Comparison of ENCODE assay signal across 9 mouse cellular contexts in the genomic region with DNA sequence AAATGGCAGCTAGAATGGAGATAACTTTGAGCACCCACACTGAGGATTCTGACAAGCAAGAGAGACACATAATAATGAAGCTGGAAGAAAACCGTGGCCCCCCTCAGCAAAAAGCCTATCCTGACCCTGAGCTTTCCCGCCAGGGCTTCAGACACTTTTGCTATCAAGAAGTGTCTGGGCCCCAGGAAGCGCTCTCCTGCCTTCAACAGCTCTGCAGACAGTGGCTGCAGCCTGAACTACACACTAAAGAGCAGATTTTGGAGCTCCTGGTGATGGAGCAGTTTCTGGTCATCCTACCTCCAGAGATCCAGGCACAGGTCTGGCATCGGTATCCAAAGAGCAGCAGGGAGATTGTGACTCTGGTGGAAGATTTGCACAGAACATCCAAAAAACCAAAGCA. TPM values are rescaled to one million over a fixed set of nuclear protein-coding genes. Genes with fewer than 3 reads are reported as not detected.
A peak's percentile ranks its signal among the peaks of the same experiment; 100 is the strongest.
DNase-seq lines count a peak whose midpoint lies in the region; ATAC-seq and TF ChIP-seq lines count a peak whose summit lies in the region.
"Had no signal": no experiment of that assay in that cellular context is flagged by ENCODE, and none has a peak within 500 bp of the region (broad histone marks: within the 10 kb centered on the region; RNA-seq: fewer than 3 reads in every experiment).

No protein-coding gene starts in this region.

- no peaks in the 10 kb centered on the region for H3K27me3 ChIP-seq in embryonic facial prominence, embryonic 10.5 days (replicated peaks; ENCODE audit: low read depth, poor library complexity, severe bottlenecking)
- no peaks in the 10 kb centered on the region for H3K27me3 ChIP-seq in hindbrain, embryonic 15.5 days
- no peaks in the 10 kb centered on the region for H3K27me3 ChIP-seq in midbrain, embryonic 16.5 days (ENCODE audit: control insufficient read depth, insufficient read depth, low read depth, low read length)

- H3K4me3 ChIP-seq in layer of hippocampus, adult 2 months = peak overlapping the region; percentile 61
- H3K4me3 ChIP-seq in embryonic facial prominence, embryonic 10.5 days = peak overlapping the region; percentile 76
- peak overlapping the region; percentile 77 for H3K4me3 ChIP-seq in hindbrain, embryonic 15.5 days
- H3K4me3 ChIP-seq in midbrain, embryonic 16.5 days (ENCODE audit: low read depth, low read length) = peak overlapping the region; percentile 61

- peak overlapping the region; percentile 65 for H3K4me2 ChIP-seq in hindbrain, embryonic 15.5 days
- H3K4me2 ChIP-seq in midbrain, embryonic 16.5 days (ENCODE audit: low read length) = peak overlapping the region; percentile 71

- no peaks in the 10 kb centered on the region for H3K36me3 ChIP-seq in embryonic facial prominence, embryonic 10.5 days (replicated peaks)
- H3K36me3 ChIP-seq in hindbrain, embryonic 15.5 days = no peaks in the 10 kb centered on the region
- no peaks in the 10 kb centered on the region for H3K36me3 ChIP-seq in midbrain, embryonic 16.5 days (ENCODE audit: control insufficient read depth, insufficient read depth, low read length)

- H3K27ac ChIP-seq in layer of hippocampus, adult 2 months = peak overlapping the region; percentile 95
- H3K27ac ChIP-seq in embryonic facial prominence, embryonic 10.5 days (replicated peaks) = no peak overlapping the region
- no peak overlapping the region; the same call in 1 of the 2 replicates for H3K27ac ChIP-seq in hindbrain, embryonic 15.5 days (replicated peaks)
- H3K27ac ChIP-seq in midbrain, embryonic 16.5 days (ENCODE audit: low read length) = no peak overlapping the region

- no peak for ATAC-seq in hindbrain, embryonic 15.5 days (ENCODE audit: low FRiP score, low read depth)
- no peak for ATAC-seq in midbrain, embryonic 16.5 days

- TF ChIP-seq CTCF in layer of hippocampus, adult 2 months (conservative IDR thresholded peaks at IDR 0.05) = no peak

- H3K4me1 ChIP-seq in embryonic facial prominence, embryonic 10.5 days = peaks cover 10% of the 10 kb centered on the region
- peaks cover 13% of the 10 kb centered on the region for H3K4me1 ChIP-seq in hindbrain, embryonic 15.5 days (replicated peaks)
- H3K4me1 ChIP-seq in midbrain, embryonic 16.5 days (ENCODE audit: control insufficient read depth, insufficient read depth, low read length) = peaks cover 7% of the 10 kb centered on the region

- no peaks in the 10 kb centered on the region for H3K9me3 ChIP-seq in embryonic facial prominence, embryonic 10.5 days
- no peaks in the 10 kb centered on the region for H3K9me3 ChIP-seq in hindbrain, embryonic 15.5 days
- no peaks in the 10 kb centered on the region for H3K9me3 ChIP-seq in midbrain, embryonic 16.5 days (replicated peaks; ENCODE audit: control insufficient read depth, low read length, poor library complexity, severe bottlenecking)

- no peak for DNase-seq in layer of hippocampus, adult 2 months (ENCODE audit: low spot score in 2 of 2)
- DNase-seq in layer of hippocampus, adult 18-20 months (ENCODE audit: low spot score in 2 of 2) = no peak
- DNase-seq in embryonic facial prominence, embryonic 10.5 days (ENCODE audit: low spot score) = no peak
- DNase-seq in layer of hippocampus, adult 9-11 months = no peak
- DNase-seq in T-cell, adult 2 months (ENCODE audit: low spot score) = no peak
- no peak for DNase-seq in testis, postnatal 14 days (ENCODE audit: low spot score)

- WGBS in embryonic facial prominence, embryonic 10.5 days = 63% methylated on average over 4 of the region's 4 CpGs
- 68% methylated on average over 4 of the region's 4 CpGs for WGBS in hindbrain, embryonic 15.5 days
- WGBS in midbrain, embryonic 16.5 days = 66% methylated on average over 4 of the region's 4 CpGs

- peak overlapping the region; percentile 69 for H3K9ac ChIP-seq in hindbrain, embryonic 15.5 days
- peak overlapping the region; percentile 76 for H3K9ac ChIP-seq in midbrain, embryonic 16.5 days (ENCODE audit: low read depth, low read length)

RNA-seq across cellular contexts. Expression of a gene that starts 0.8 kb away (rescaled TPM):
- 1 to 10 TPM; 4.8 to 5.3 TPM for total RNA-seq in layer of hippocampus, adult 2 months (2021)
- 1 to 10 TPM; 4.3 to 4.7 TPM for total RNA-seq in layer of hippocampus, adult 18-20 months (2021)
- 0.82 and 1.1 TPM in 2 replicates for polyA plus RNA-seq in embryonic facial prominence, embryonic 10.5 days (2016; fragmentation: Nextera tagmentation; extraction: Ambion mirVana)
- 2.3 and 2.8 TPM in 2 replicates for polyA plus RNA-seq in hindbrain, embryonic 15.5 days (2015; fragmentation: Nextera tagmentation; extraction: Ambion mirVana)
- 3.8 and 3.9 TPM in 2 replicates for polyA plus RNA-seq in midbrain, embryonic 16.5 days (2015; fragmentation: Nextera tagmentation; extraction: Ambion mirVana)

RNA-seq across cellular contexts. Expression of a gene that starts 17.2 kb away (rescaled TPM):
- total RNA-seq in layer of hippocampus, adult 2 months (2021) = not detected
- total RNA-seq in layer of hippocampus, adult 18-20 months (2021) = not detected
- 0.31 TPM in 1 of 2 replicates, not detected in the other for polyA plus RNA-seq in embryonic facial prominence, embryonic 10.5 days (2016; fragmentation: Nextera tagmentation; extraction: Ambion mirVana)
- not detected in 2 replicates for polyA plus RNA-seq in hindbrain, embryonic 15.5 days (2015; fragmentation: Nextera tagmentation; extraction: Ambion mirVana)
- polyA plus RNA-seq in midbrain, embryonic 16.5 days (2015; fragmentation: Nextera tagmentation; extraction: Ambion mirVana) = not detected in 2 replicates
- total RNA-seq: common myeloid progenitor, adult 5-6 weeks had no signal

RNA-seq across cellular contexts. Expression of a gene that starts 24.3 kb away (rescaled TPM):
- 10 to 100 TPM; 89.3 to 95.2 TPM for total RNA-seq in layer of hippocampus, adult 2 months (2021)
- 10 to 100 TPM; 86.7 to 91.4 TPM for total RNA-seq in layer of hippocampus, adult 18-20 months (2021)
- 54.4 and 56.4 TPM in 2 replicates for polyA plus RNA-seq in embryonic facial prominence, embryonic 10.5 days (2016; fragmentation: Nextera tagmentation; extraction: Ambion mirVana)
- 93.0 and 102 TPM in 2 replicates for polyA plus RNA-seq in hindbrain, embryonic 15.5 days (2015; fragmentation: Nextera tagmentation; extraction: Ambion mirVana)
- 98.6 and 110 TPM in 2 replicates for polyA plus RNA-seq in midbrain, embryonic 16.5 days (2015; fragmentation: Nextera tagmentation; extraction: Ambion mirVana)

RNA-seq across cellular contexts. Expression of a gene that starts 36.5 kb away (rescaled TPM):
- 10 to 100 TPM; 21.3 to 23.0 TPM for total RNA-seq in layer of hippocampus, adult 2 months (2021)
- total RNA-seq in layer of hippocampus, adult 18-20 months (2021) = 10 to 100 TPM; 20.6 to 22.9 TPM
- 4.5 and 5.5 TPM in 2 replicates for polyA plus RNA-seq in embryonic facial prominence, embryonic 10.5 days (2016; fragmentation: Nextera tagmentation; extraction: Ambion mirVana)
- polyA plus RNA-seq in hindbrain, embryonic 15.5 days (2015; fragmentation: Nextera tagmentation; extraction: Ambion mirVana) = 14.8 and 14.9 TPM in 2 replicates
- polyA plus RNA-seq in midbrain, embryonic 16.5 days (2015; fragmentation: Nextera tagmentation; extraction: Ambion mirVana) = 20.6 and 21.8 TPM in 2 replicates

RNA-seq across cellular contexts. Expression of a gene that starts 36.6 kb away (rescaled TPM):
- under 1 TPM in 1 of 2 experiments, not detected in 1; 0.91 TPM for total RNA-seq in layer of hippocampus, adult 2 months (2021)
- not detected for total RNA-seq in layer of hippocampus, adult 18-20 months (2021)
- 1.4 and 2.6 TPM in 2 replicates for polyA plus RNA-seq in embryonic facial prominence, embryonic 10.5 days (2016; fragmentation: Nextera tagmentation; extraction: Ambion mirVana)
- 1.6 and 1.7 TPM in 2 replicates for polyA plus RNA-seq in hindbrain, embryonic 15.5 days (2015; fragmentation: Nextera tagmentation; extraction: Ambion mirVana)
- 2.7 and 5.4 TPM in 2 replicates for polyA plus RNA-seq in midbrain, embryonic 16.5 days (2015; fragmentation: Nextera tagmentation; extraction: Ambion mirVana)
